In the genomic region with DNA sequence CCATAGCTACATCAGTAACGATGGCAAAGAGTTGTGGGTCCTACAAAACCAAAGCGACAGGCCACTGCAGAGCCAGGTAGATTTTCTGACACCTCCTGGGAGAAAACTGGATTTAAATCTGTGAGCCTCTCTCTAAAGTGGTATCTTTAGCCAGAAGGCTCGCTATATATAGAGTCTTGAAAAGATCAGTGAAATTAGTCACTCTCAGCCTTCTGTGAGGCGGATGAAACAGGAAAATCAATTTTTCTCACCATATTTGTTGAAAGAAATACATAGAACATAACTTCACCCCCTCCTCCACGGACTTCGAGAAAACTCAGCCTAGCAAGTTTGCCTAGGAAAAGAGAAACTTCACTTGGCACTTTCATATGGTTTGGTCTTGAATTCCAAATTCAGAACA, we compare ENCODE assay signal across 25 mouse cellular contexts. TPM values are rescaled to one million over a fixed set of nuclear protein-coding genes. Genes with fewer than 3 reads are reported as not detected.
DNase-seq lines count a peak whose midpoint lies in the region; ATAC-seq and TF ChIP-seq lines count a peak whose summit lies in the region.
"Had no signal": no experiment of that assay in that cellular context is flagged by ENCODE, and none has a peak within 500 bp of the region (broad histone marks: within the 10 kb centered on the region; RNA-seq: fewer than 3 reads in every experiment).

No protein-coding gene starts in this region.

- no peak for TF ChIP-seq CTCF in forebrain, postnatal 0 days (IDR thresholded peaks at IDR 0.05; ENCODE audit: low read depth)
- no peak for TF ChIP-seq CTCF in layer of hippocampus, adult 2 months (conservative IDR thresholded peaks at IDR 0.05)

- no peak overlapping the region for H3K4me3 ChIP-seq in forebrain, postnatal 0 days (ENCODE audit: low read depth, low read length)
- no peak overlapping the region for H3K4me3 ChIP-seq in forebrain, embryonic 13.5 days
- no peak overlapping the region for H3K4me3 ChIP-seq in layer of hippocampus, adult 2 months
- H3K4me3 ChIP-seq in liver, embryonic 11.5 days (ENCODE audit: low read depth, low read length) = no peak overlapping the region
- H3K4me3 ChIP-seq: embryonic facial prominence, embryonic 12.5 days; heart, adult 2 months; heart, embryonic 15.5 days had no signal

- no peaks in the 10 kb centered on the region for H3K9me3 ChIP-seq in forebrain, postnatal 0 days (ENCODE audit: low read length)
- no peaks in the 10 kb centered on the region for H3K9me3 ChIP-seq in forebrain, embryonic 13.5 days (replicated peaks)
- H3K9me3 ChIP-seq in liver, embryonic 11.5 days (ENCODE audit: control insufficient read depth, low read length) = no peaks in the 10 kb centered on the region
- H3K9me3 ChIP-seq: embryonic facial prominence, embryonic 12.5 days; heart, embryonic 15.5 days had no signal

- DNase-seq in forebrain, postnatal 0 days = peak; percentile 45
- DNase-seq in layer of hippocampus, adult 2 months (ENCODE audit: low spot score in 2 of 2) = peak in 1 of 2 experiments; percentile 60
- no peak for DNase-seq in layer of hippocampus, adult 9-10 months (ENCODE audit: low spot score)
- DNase-seq in left cerebral cortex, adult 9 months (ENCODE audit: low spot score in 2 of 2) = peak; percentile 42 to 62
- no peak for DNase-seq in left cerebral cortex, postnatal 36 days (ENCODE audit: low spot score in 2 of 2)
- DNase-seq in liver, embryonic 11.5 days (ENCODE audit: low spot score) = no peak
- DNase-seq: adrenal gland, adult 8-10 months; adrenal gland, postnatal 36 days; B cell, adult 2 months; cerebellum, adult 11 months; cerebellum, adult 8-10 months; cerebellum, postnatal 14 days; gastrocnemius, postnatal 14 days; heart, adult 2 months; heart, postnatal 14 days had no signal

- no peak overlapping the region for H3K9ac ChIP-seq in forebrain, postnatal 0 days
- H3K9ac ChIP-seq in forebrain, embryonic 13.5 days = no peak overlapping the region
- no peak overlapping the region for H3K9ac ChIP-seq in liver, embryonic 11.5 days (ENCODE audit: low read depth, low read length)
- H3K9ac ChIP-seq: embryonic facial prominence, embryonic 12.5 days; heart, embryonic 15.5 days; hindbrain, embryonic 14.5 days had no signal

- 71% methylated on average over 6 of the region's 6 CpGs for WGBS in forebrain, postnatal 0 days
- WGBS in forebrain, embryonic 13.5 days = 89% methylated on average over 6 of the region's 6 CpGs
- WGBS in liver, embryonic 11.5 days = 82% methylated on average over 6 of the region's 6 CpGs

- H3K4me1 ChIP-seq in forebrain, postnatal 0 days (ENCODE audit: insufficient read depth) = 0 out of 2 replicates have a peak, but pooled peaks cover 5% of the 10 kb centered on the region
- 0 out of 2 replicates have a peak, but pooled peaks cover 2% of the 10 kb centered on the region for H3K4me1 ChIP-seq in forebrain, embryonic 13.5 days
- H3K4me1 ChIP-seq in liver, embryonic 11.5 days (replicated peaks; ENCODE audit: control insufficient read depth, insufficient read depth, low read length) = no peaks in the 10 kb centered on the region
- H3K4me1 ChIP-seq: embryonic facial prominence, embryonic 12.5 days; heart, embryonic 15.5 days had no signal

- intact Hi-C loops in left cerebral cortex, postnatal 36 days (cut with DNase I) = loop anchor here (1.0 kb wide), 1 partner anchor 14 kb away; no protein-coding TSS in a partner anchor

- peaks cover 12% of the 10 kb centered on the region for H3K36me3 ChIP-seq in forebrain, postnatal 0 days (ENCODE audit: insufficient read depth)
- peaks cover 21% of the 10 kb centered on the region for H3K36me3 ChIP-seq in forebrain, embryonic 13.5 days (ENCODE audit: poor library complexity, severe bottlenecking)
- H3K36me3 ChIP-seq in liver, embryonic 11.5 days (ENCODE audit: control insufficient read depth, insufficient read depth, low read length) = no peaks in the 10 kb centered on the region
- H3K36me3 ChIP-seq: embryonic facial prominence, embryonic 12.5 days; G1E; heart, embryonic 15.5 days had no signal

- peak; percentile 60 for ATAC-seq in forebrain, postnatal 0 days
- no peak for ATAC-seq in forebrain, embryonic 13.5 days
- ATAC-seq in liver, embryonic 11.5 days (replicated peaks; ENCODE audit: low FRiP score) = no peak
- ATAC-seq: CD4-positive, CD25-positive, alpha-beta regulatory T cell, adult 4 months; forebrain, embryonic 16.5 days had no signal

- H3K27ac ChIP-seq in forebrain, postnatal 0 days (ENCODE audit: low read depth, low read length) = no peak overlapping the region
- H3K27ac ChIP-seq in forebrain, embryonic 13.5 days = no peak overlapping the region
- H3K27ac ChIP-seq in layer of hippocampus, adult 2 months = peak overlapping the region; percentile 72
- no peak overlapping the region for H3K27ac ChIP-seq in liver, embryonic 11.5 days (ENCODE audit: low read depth, low read length)
- H3K27ac ChIP-seq: embryonic facial prominence, embryonic 12.5 days; heart, adult 2 months; heart, embryonic 15.5 days; hindbrain, embryonic 14.5 days had no signal

- H3K4me2 ChIP-seq in forebrain, postnatal 0 days (ENCODE audit: low read depth) = no peak overlapping the region
- no peak overlapping the region for H3K4me2 ChIP-seq in forebrain, embryonic 13.5 days
- no peak overlapping the region for H3K4me2 ChIP-seq in liver, embryonic 11.5 days
- H3K4me2 ChIP-seq: embryonic facial prominence, embryonic 12.5 days; heart, embryonic 11.5 days; heart, embryonic 15.5 days; hindbrain, embryonic 14.5 days had no signal

- H3K27me3 ChIP-seq in forebrain, postnatal 0 days (ENCODE audit: insufficient read depth, low read length) = no peaks in the 10 kb centered on the region
- H3K27me3 ChIP-seq in forebrain, embryonic 13.5 days = no peaks in the 10 kb centered on the region
- H3K27me3 ChIP-seq in liver, embryonic 11.5 days (replicated peaks; ENCODE audit: control insufficient read depth, insufficient read depth, low read length) = no peaks in the 10 kb centered on the region
- H3K27me3 ChIP-seq: embryonic facial prominence, embryonic 12.5 days; heart, embryonic 15.5 days had no signal

RNA-seq across cellular contexts. Expression of a gene that starts 54.4 kb away (rescaled TPM):
- total RNA-seq in forebrain, postnatal 0 days (2014; rRNA removed) = 303 and 327 TPM in 2 replicates
- 237 and 258 TPM in 2 replicates for polyA plus RNA-seq in forebrain, postnatal 0 days (2015; fragmentation: Nextera tagmentation; extraction: Ambion mirVana)
- 124 and 150 TPM in 2 replicates for polyA plus RNA-seq in forebrain, embryonic 13.5 days (2015; fragmentation: Nextera tagmentation; extraction: Ambion mirVana)
- 100 to 1,000 TPM; 738 to 777 TPM for total RNA-seq in layer of hippocampus, adult 2 months (2021)
- total RNA-seq in left cerebral cortex, postnatal 36 days (2021) = 100 to 1,000 TPM; 479 to 544 TPM
- 1.8 and 1.9 TPM in 2 replicates for polyA plus RNA-seq in liver, embryonic 11.5 days (2014; fragmentation: Nextera tagmentation; extraction: Ambion mirVana)
- total RNA-seq: common myeloid progenitor, adult 5-6 weeks; hematopoietic stem cell, adult 5-6 weeks had no signal
- polyA plus RNA-seq: CD4-positive, CD25-positive, alpha-beta regulatory T cell, adult 4 months; G1E had no signal

Comparison
In these comparisons a context has a peak if more than half of its experiments do, and no peak if none do; other contexts are left out.
1. DNase-seq: peak in forebrain, postnatal 0 days (single experiment) and left cerebral cortex, adult 9 months (2 of 2); none in layer of hippocampus, adult 9-10 months (single experiment), left cerebral cortex, postnatal 36 days (0 of 2) and liver, embryonic 11.5 days (single experiment).